Mouse (Mus musculus) inflammation-experienced regulatory T-cells, adult 6 months (primary cell): ENCODE results near the gene Rnase9. TPM values are rescaled to one million over a fixed set of nuclear protein-coding genes. Genes with fewer than 3 reads are reported as not detected.

ENCODE experiments used
- polyA plus RNA-seq, 3 experiments: library from polyadenylated mRNA; unstranded; fragments of 100-300 nt; shearing (Covaris generic); gene quantifications; one replicate each; pipeline ENCODE4 v1.2.1; 2017

Gene Rnase9
- polyA plus RNA-seq, 3 experiments from 2014 or later: not detected

Other genes with a start within 250 kb of the Rnase9 start
- not detected for gene Ccnb1ip1, start 234.1 kb downstream of the Rnase9 start, polyA plus RNA-seq
- gene Parp2, start 234.0 kb downstream of the Rnase9 start, polyA plus RNA-seq: 100 to 1,000 TPM in 2 of 3 experiments, 10 to 100 TPM in 1; 75.1 to 115 (median 101) TPM
- 10 to 100 TPM; 16.0 to 28.0 (median 19.8) TPM for gene Tep1, start 171.3 kb downstream of the Rnase9 start, polyA plus RNA-seq
- under 1 TPM in 2 of 3 experiments, not detected in 1; 0.09 to 0.13 TPM for gene Klhl33, start 144.4 kb downstream of the Rnase9 start, polyA plus RNA-seq
- 10 to 100 TPM; 68.7 to 77.3 (median 74.3) TPM for gene Osgep, start 117.0 kb downstream of the Rnase9 start, polyA plus RNA-seq
- gene Apex1, start 116.9 kb downstream of the Rnase9 start, polyA plus RNA-seq: 100 to 1,000 TPM in 1 of 3 experiments, 10 to 100 TPM in 2; 54.2 to 100 (median 91.0) TPM
- 1 to 10 TPM; 4.4 to 6.6 (median 4.8) TPM for gene Pip4p1, start 111.0 kb downstream of the Rnase9 start, polyA plus RNA-seq
- 10 to 100 TPM; 64.4 to 88.0 (median 67.9) TPM for gene Pnp, start 110.8 kb downstream of the Rnase9 start, polyA plus RNA-seq
- 1 to 10 TPM in 2 of 3 experiments, not detected in 1; 5.9 to 7.5 TPM for gene Gm49342, start 97.4 kb downstream of the Rnase9 start, polyA plus RNA-seq
- 1 to 10 TPM in 2 of 3 experiments, under 1 TPM in 1; 0.92 to 2.8 (median 1.5) TPM for gene Pnp2, start 85.9 kb downstream of the Rnase9 start, polyA plus RNA-seq
- gene Rnase10, start 34.1 kb downstream of the Rnase9 start, polyA plus RNA-seq: not detected
- gene Rnase11, start 8.3 kb upstream of the Rnase9 start, polyA plus RNA-seq: not detected
- gene Rnase12, start 15.8 kb upstream of the Rnase9 start, polyA plus RNA-seq: not detected
- under 1 TPM in 1 of 3 experiments, not detected in 2; 0.48 TPM for gene Olfr750, start 32.6 kb upstream of the Rnase9 start, polyA plus RNA-seq
- gene Rnase4, start 49.2 kb upstream of the Rnase9 start, polyA plus RNA-seq: 10 to 100 TPM; 10.3 to 27.1 (median 16.7) TPM
- gene Ang, start 49.3 kb upstream of the Rnase9 start, polyA plus RNA-seq: 1 to 10 TPM; 3.2 to 8.4 (median 3.8) TPM
- gene Eddm3b, start 72.6 kb upstream of the Rnase9 start, polyA plus RNA-seq: not detected
- 1 to 10 TPM; 1.4 to 2.7 (median 2.3) TPM for gene Rnase6, start 82.0 kb upstream of the Rnase9 start, polyA plus RNA-seq
- gene Rnase1, start 104.9 kb upstream of the Rnase9 start, polyA plus RNA-seq: not detected
- not detected for gene Rnase2b, start 120.4 kb upstream of the Rnase9 start, polyA plus RNA-seq
- gene Ang2, start 157.3 kb upstream of the Rnase9 start, polyA plus RNA-seq: not detected
- not detected for gene Ear14, start 161.5 kb upstream of the Rnase9 start, polyA plus RNA-seq
- gene Rnase2a, start 214.2 kb upstream of the Rnase9 start, polyA plus RNA-seq: not detected